ENCODE assay signal across 8 mouse cellular contexts in the genomic region with DNA sequence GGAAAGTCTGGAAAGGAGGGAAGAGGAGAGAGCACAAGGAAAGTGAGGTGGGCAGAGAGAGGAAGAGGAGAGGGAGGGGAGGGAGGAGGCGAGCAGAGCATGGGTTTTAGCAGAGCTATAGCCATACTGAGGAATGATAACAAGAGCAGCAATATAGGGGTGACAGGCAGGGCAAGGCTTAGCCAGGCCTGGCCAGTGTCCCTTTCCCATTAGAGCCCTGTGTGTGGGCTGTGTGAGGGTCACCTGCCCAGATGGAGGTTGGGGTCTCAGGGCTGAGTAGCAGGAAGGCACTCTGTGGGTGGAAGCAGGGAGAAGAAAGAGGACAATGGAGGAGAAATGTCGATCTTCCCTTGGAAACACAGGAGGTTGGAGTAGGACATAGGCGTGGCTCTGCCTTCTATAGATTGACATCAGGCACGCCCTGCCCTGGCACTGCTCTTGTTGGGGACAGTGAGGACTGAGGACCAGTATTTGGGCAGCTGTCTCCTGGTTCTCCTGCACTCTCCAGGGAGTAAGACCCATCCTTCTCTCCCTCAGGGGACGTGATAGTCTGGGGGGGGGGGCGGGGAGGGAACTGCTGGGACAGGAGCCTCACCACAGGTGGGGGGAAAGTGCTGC. TPM values are rescaled to one million over a fixed set of nuclear protein-coding genes. Genes with fewer than 3 reads are reported as not detected.
A peak's percentile ranks its signal among the peaks of the same experiment; 100 is the strongest.
DNase-seq lines count a peak whose midpoint lies in the region; ATAC-seq lines count a peak whose summit lies in the region.

No protein-coding gene starts in this region.

- 17% methylated on average over 6 of the region's 6 CpGs for WGBS in forebrain, embryonic 10.5 days
- WGBS in limb, embryonic 10.5 days = 13% methylated on average over 6 of the region's 6 CpGs
- 13% methylated on average over 6 of the region's 6 CpGs for WGBS in neural tube, embryonic 11.5 days

- no peaks in the 10 kb centered on the region for H3K9me3 ChIP-seq in forebrain, embryonic 10.5 days
- no peaks in the 10 kb centered on the region for H3K9me3 ChIP-seq in limb, embryonic 10.5 days (replicated peaks)
- H3K9me3 ChIP-seq in neural tube, embryonic 11.5 days (ENCODE audit: control insufficient read depth, low read length) = no peaks in the 10 kb centered on the region

- peaks cover 50% of the 10 kb centered on the region for H3K27me3 ChIP-seq in forebrain, embryonic 10.5 days (ENCODE audit: poor library complexity, severe bottlenecking)
- H3K27me3 ChIP-seq in limb, embryonic 10.5 days (ENCODE audit: low read depth, poor library complexity, severe bottlenecking) = peaks cover 6% of the 10 kb centered on the region; the same call in 1 of the 2 replicates
- no peaks in the 10 kb centered on the region for H3K27me3 ChIP-seq in neural tube, embryonic 11.5 days (ENCODE audit: control insufficient read depth, insufficient read depth, low read length)

- H3K9ac ChIP-seq in neural tube, embryonic 11.5 days (ENCODE audit: low read length) = peak overlapping the region; percentile 60

- no peaks in the 10 kb centered on the region for H3K36me3 ChIP-seq in forebrain, embryonic 10.5 days (replicated peaks)
- no peaks in the 10 kb centered on the region for H3K36me3 ChIP-seq in limb, embryonic 10.5 days
- no peaks in the 10 kb centered on the region for H3K36me3 ChIP-seq in neural tube, embryonic 11.5 days (ENCODE audit: control insufficient read depth, insufficient read depth, low read length)

- ATAC-seq in neural tube, embryonic 11.5 days (ENCODE audit: insufficient read depth, low FRiP score, low TSS enrichment) = peak; percentile 80

- peaks cover 29% of the 10 kb centered on the region for H3K4me1 ChIP-seq in forebrain, embryonic 10.5 days
- H3K4me1 ChIP-seq in limb, embryonic 10.5 days = peaks cover 25% of the 10 kb centered on the region
- H3K4me1 ChIP-seq in neural tube, embryonic 11.5 days (ENCODE audit: control insufficient read depth, insufficient read depth, low read length) = peaks cover 11% of the 10 kb centered on the region; the same call in 1 of the 2 replicates

- H3K4me2 ChIP-seq in neural tube, embryonic 11.5 days (ENCODE audit: low read depth) = peak overlapping the region; percentile 63

- peak; percentile 25 for DNase-seq in right cerebral cortex, postnatal 4 days
- no peak for DNase-seq in right cerebral cortex, postnatal 10 days (ENCODE audit: low spot score in 2 of 2)
- peak; percentile 19 for DNase-seq in forebrain, embryonic 10.5 days (ENCODE audit: extremely low spot score, low spot score)
- no peak for DNase-seq in limb, embryonic 10.5 days (ENCODE audit: low spot score)
- no peak for DNase-seq in neural tube, embryonic 11.5 days (ENCODE audit: low spot score)
- no peak for DNase-seq in ovary, postnatal 10 days (ENCODE audit: low spot score)
- DNase-seq in adrenal gland, postnatal 14 days = no peak
- no peak for DNase-seq in urinary bladder, adult 2 months (ENCODE audit: low spot score)

- H3K27ac ChIP-seq in forebrain, embryonic 10.5 days = peak overlapping the region; percentile 83
- H3K27ac ChIP-seq in limb, embryonic 10.5 days = peak overlapping the region; percentile 87
- H3K27ac ChIP-seq in neural tube, embryonic 11.5 days (ENCODE audit: low read depth, low read length) = peak overlapping the region; percentile 24; the same call in 1 of the 2 replicates

- H3K4me3 ChIP-seq in forebrain, embryonic 10.5 days = peak overlapping the region; percentile 59
- H3K4me3 ChIP-seq in limb, embryonic 10.5 days = peak overlapping the region; percentile 58
- peak overlapping the region; percentile 38 for H3K4me3 ChIP-seq in neural tube, embryonic 11.5 days (ENCODE audit: low read depth, low read length)

RNA-seq across cellular contexts. Expression of a gene that starts 0.8 kb away (rescaled TPM):
- polyA plus RNA-seq in forebrain, embryonic 10.5 days (2016; fragmentation: Nextera tagmentation; extraction: Ambion mirVana) = 1.4 and 1.5 TPM in 2 replicates
- polyA plus RNA-seq in limb, embryonic 10.5 days (2016; fragmentation: Nextera tagmentation; extraction: Ambion mirVana) = 1.1 and 1.9 TPM in 2 replicates
- 2.8 and 4.4 TPM in 2 replicates for polyA plus RNA-seq in neural tube, embryonic 11.5 days (2014; fragmentation: Nextera tagmentation; extraction: Ambion mirVana)
- 2.1 and 2.7 TPM in 2 replicates for total RNA-seq in adrenal gland, postnatal 14 days (2021)
- 1.2 and 2.1 TPM in 2 replicates for polyA plus RNA-seq in urinary bladder, adult 2 months (2012; rRNA removed)

RNA-seq across cellular contexts. Expression of a gene that starts 16.7 kb away (rescaled TPM):
- polyA plus RNA-seq in forebrain, embryonic 10.5 days (2016; fragmentation: Nextera tagmentation; extraction: Ambion mirVana) = not detected in 2 replicates
- polyA plus RNA-seq in limb, embryonic 10.5 days (2016; fragmentation: Nextera tagmentation; extraction: Ambion mirVana) = not detected in 2 replicates
- not detected in 2 replicates for polyA plus RNA-seq in neural tube, embryonic 11.5 days (2014; fragmentation: Nextera tagmentation; extraction: Ambion mirVana)
- 0.85 and 1.5 TPM in 2 replicates for total RNA-seq in adrenal gland, postnatal 14 days (2021)
- 0.08 TPM in 1 of 2 replicates, not detected in the other for polyA plus RNA-seq in urinary bladder, adult 2 months (2012; rRNA removed)

RNA-seq across cellular contexts. Expression of a gene that starts 26.7 kb away (rescaled TPM):
- polyA plus RNA-seq in forebrain, embryonic 10.5 days (2016; fragmentation: Nextera tagmentation; extraction: Ambion mirVana) = 8.9 and 9.4 TPM in 2 replicates
- 12.3 and 19.9 TPM in 2 replicates for polyA plus RNA-seq in limb, embryonic 10.5 days (2016; fragmentation: Nextera tagmentation; extraction: Ambion mirVana)
- 15.8 and 18.9 TPM in 2 replicates for polyA plus RNA-seq in neural tube, embryonic 11.5 days (2014; fragmentation: Nextera tagmentation; extraction: Ambion mirVana)
- total RNA-seq in adrenal gland, postnatal 14 days (2021) = 26.0 and 36.8 TPM in 2 replicates
- polyA plus RNA-seq in urinary bladder, adult 2 months (2012; rRNA removed) = 67.2 and 73.7 TPM in 2 replicates

RNA-seq across cellular contexts. Expression of a gene that starts 39.2 kb away (rescaled TPM):
- 8.8 and 10.8 TPM in 2 replicates for polyA plus RNA-seq in forebrain, embryonic 10.5 days (2016; fragmentation: Nextera tagmentation; extraction: Ambion mirVana)
- polyA plus RNA-seq in limb, embryonic 10.5 days (2016; fragmentation: Nextera tagmentation; extraction: Ambion mirVana) = 10.3 and 10.4 TPM in 2 replicates
- 8.7 and 8.9 TPM in 2 replicates for polyA plus RNA-seq in neural tube, embryonic 11.5 days (2014; fragmentation: Nextera tagmentation; extraction: Ambion mirVana)
- total RNA-seq in adrenal gland, postnatal 14 days (2021) = 12.7 and 16.3 TPM in 2 replicates
- polyA plus RNA-seq in urinary bladder, adult 2 months (2012; rRNA removed) = 9.7 and 11.3 TPM in 2 replicates

RNA-seq across cellular contexts. Expression of a gene that starts 39.5 kb away (rescaled TPM):
- 89.3 and 96.2 TPM in 2 replicates for polyA plus RNA-seq in forebrain, embryonic 10.5 days (2016; fragmentation: Nextera tagmentation; extraction: Ambion mirVana)
- polyA plus RNA-seq in limb, embryonic 10.5 days (2016; fragmentation: Nextera tagmentation; extraction: Ambion mirVana) = 69.7 and 70.5 TPM in 2 replicates
- 70.1 and 86.1 TPM in 2 replicates for polyA plus RNA-seq in neural tube, embryonic 11.5 days (2014; fragmentation: Nextera tagmentation; extraction: Ambion mirVana)
- total RNA-seq in adrenal gland, postnatal 14 days (2021) = 498 and 535 TPM in 2 replicates
- polyA plus RNA-seq in urinary bladder, adult 2 months (2012; rRNA removed) = 30.5 and 37.0 TPM in 2 replicates

Comparison
In these comparisons a context has a peak if more than half of its experiments do, and no peak if none do; other contexts are left out.
1. DNase-seq: peak in right cerebral cortex, postnatal 4 days (single experiment) and forebrain, embryonic 10.5 days (single experiment); none in right cerebral cortex, postnatal 10 days (0 of 2), limb, embryonic 10.5 days (single experiment), neural tube, embryonic 11.5 days (single experiment), ovary, postnatal 10 days (single experiment), adrenal gland, postnatal 14 days (single experiment) and urinary bladder, adult 2 months (single experiment).
2. H3K27ac ChIP-seq: peak in every context shown above with its lines; median percentile 87 in limb, embryonic 10.5 days; 83 in forebrain, embryonic 10.5 days; 24 in neural tube, embryonic 11.5 days.
3. Peak in every context shown above with its lines, with median percentiles within 50 percentile points of each other: H3K4me3 ChIP-seq.